In the genomic region with DNA sequence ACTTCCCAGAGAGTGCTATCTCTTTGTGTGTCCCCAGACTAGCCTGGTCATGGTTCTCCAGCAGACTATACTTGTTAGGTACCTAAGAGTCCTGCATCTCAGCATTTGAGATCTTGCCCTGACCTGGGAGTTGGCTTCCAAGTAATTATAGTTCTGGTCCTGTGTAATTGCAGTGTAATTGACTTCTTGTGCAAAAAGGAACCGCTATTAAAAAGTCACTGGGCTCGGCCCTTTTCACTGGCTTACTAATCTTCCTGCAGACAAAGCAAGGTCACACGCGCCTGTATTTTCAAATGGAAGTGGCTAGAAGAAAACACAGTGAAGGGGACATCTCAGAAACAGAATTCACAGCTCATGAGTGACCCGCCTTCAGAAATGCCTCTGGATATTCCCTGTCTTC, we compare ENCODE assay signal across 34 mouse cellular contexts. TPM values are rescaled to one million over a fixed set of nuclear protein-coding genes. Genes with fewer than 3 reads are reported as not detected.
"Had no signal": no experiment of that assay in that cellular context is flagged by ENCODE, and none has a peak within 500 bp of the region (broad histone marks: within the 10 kb centered on the region; RNA-seq: fewer than 3 reads in every experiment).

No protein-coding gene starts in this region.

- ATAC-seq: forebrain, postnatal 0 days; hindbrain, embryonic 16.5 days; inflammation-experienced regulatory T-cells, adult 6 months; liver, embryonic 12.5 days had no signal

- H3K36me3 ChIP-seq: heart, embryonic 13.5 days; heart, embryonic 15.5 days; hindbrain, embryonic 10.5 days; hindbrain, embryonic 12.5 days; kidney, embryonic 15.5 days; limb, embryonic 13.5 days; limb, embryonic 15.5 days; liver, embryonic 12.5 days had no signal

- H3K4me1 ChIP-seq: heart, embryonic 13.5 days; hindbrain, embryonic 10.5 days; hindbrain, embryonic 12.5 days; limb, embryonic 13.5 days; limb, embryonic 15.5 days; liver, embryonic 12.5 days had no signal

- H3K27me3 ChIP-seq: heart, embryonic 15.5 days; hindbrain, embryonic 12.5 days; kidney, embryonic 15.5 days; limb, embryonic 13.5 days; limb, embryonic 15.5 days had no signal

- H3K9me3 ChIP-seq: heart, embryonic 13.5 days; heart, embryonic 15.5 days; hindbrain, embryonic 10.5 days; hindbrain, embryonic 12.5 days; kidney, embryonic 15.5 days; limb, embryonic 13.5 days; limb, embryonic 15.5 days; liver, embryonic 12.5 days had no signal

- H3K4me3 ChIP-seq: heart, adult 2 months; heart, embryonic 13.5 days; heart, embryonic 15.5 days; hindbrain, embryonic 10.5 days; hindbrain, embryonic 12.5 days; kidney, embryonic 15.5 days; limb, embryonic 13.5 days; limb, embryonic 15.5 days; liver, embryonic 12.5 days had no signal

- H3K27ac ChIP-seq: heart, adult 2 months; heart, embryonic 13.5 days; heart, embryonic 15.5 days; hindbrain, embryonic 10.5 days; hindbrain, embryonic 12.5 days; hindbrain, embryonic 14.5 days; kidney, embryonic 15.5 days; limb, embryonic 13.5 days; limb, embryonic 15.5 days; liver, embryonic 12.5 days; liver, embryonic 14.5 days had no signal

- H3K4me2 ChIP-seq: heart, embryonic 11.5 days; heart, embryonic 13.5 days; heart, embryonic 15.5 days; hindbrain, embryonic 12.5 days; hindbrain, embryonic 14.5 days; kidney, embryonic 15.5 days; limb, embryonic 13.5 days; limb, embryonic 15.5 days; liver, embryonic 12.5 days had no signal

- DNase-seq: forebrain, postnatal 0 days; gastrocnemius, postnatal 14 days; gastrocnemius, postnatal 36 days; heart, adult 11 months; heart, adult 2 months; heart, postnatal 4 days; layer of hippocampus, adult 9-11 months; layer of hippocampus, postnatal 36 days; left cerebral cortex, postnatal 4 days had no signal

- H3K9ac ChIP-seq: forebrain, postnatal 0 days; heart, embryonic 13.5 days; heart, embryonic 15.5 days; hindbrain, embryonic 12.5 days; hindbrain, embryonic 14.5 days; kidney, embryonic 15.5 days; limb, embryonic 13.5 days; limb, embryonic 15.5 days; liver, embryonic 12.5 days; liver, embryonic 14.5 days had no signal

RNA-seq across cellular contexts. Expression of gene Slc6a19, which starts 7.1 kb away (rescaled TPM):
- total RNA-seq: gastrocnemius, adult 8-10 months; gastrocnemius, postnatal 36 days; heart, adult 2 months; heart, postnatal 25 days; heart, postnatal 4 days; layer of hippocampus, postnatal 36 days; left cerebral cortex, adult 18-20 months; left cerebral cortex, postnatal 10 days; left cerebral cortex, postnatal 4 days had no signal
- polyA plus RNA-seq: heart, embryonic 11.5 days; heart, embryonic 13.5 days; heart, embryonic 15.5 days; heart, postnatal 0 days; inflammation-experienced regulatory T-cells, adult 6 months; limb, embryonic 11.5 days had no signal

RNA-seq across cellular contexts. Expression of gene Slc6a18, which starts 34.0 kb away (rescaled TPM):
- total RNA-seq: forebrain, postnatal 0 days; gastrocnemius, postnatal 36 days; heart, adult 2 months; heart, postnatal 25 days; heart, postnatal 4 days; layer of hippocampus, adult 18-20 months; layer of hippocampus, adult 8-10 months; layer of hippocampus, postnatal 14 days; layer of hippocampus, postnatal 36 days; left cerebral cortex, adult 18-20 months; left cerebral cortex, adult 8-10 months; left cerebral cortex, postnatal 10 days; left cerebral cortex, postnatal 25 days; left cerebral cortex, postnatal 4 days; liver, adult 2 months had no signal
- polyA plus RNA-seq: forebrain, postnatal 0 days; heart, adult 2 months; heart, embryonic 11.5 days; heart, embryonic 13.5 days; heart, embryonic 15.5 days; heart, postnatal 0 days; hindbrain, embryonic 10.5 days; hindbrain, embryonic 12.5 days; hindbrain, embryonic 14.5 days; hindbrain, embryonic 16.5 days; inflammation-experienced regulatory T-cells, adult 6 months; limb, embryonic 11.5 days; limb, embryonic 13.5 days; liver, adult 2 months; liver, embryonic 12.5 days; liver, embryonic 14.5 days had no signal
